Mouse (Mus musculus): ENCODE data around the gene Nudt19. TPM values are rescaled to one million over a fixed set of nuclear protein-coding genes. Genes with fewer than 3 reads are reported as not detected.
"Not testable (repeated sequence)": the region's sequence is repeated elsewhere in the genome, so short reads cannot be mapped to it uniquely, and the experiment has no call there.

Nudt19 gene
- polyA plus RNA-seq, 1 experiment from 2014 or later, result 35.1 TPM

- H3K9me3 ChIP-seq (replicated peaks), result no peaks in the 10 kb centered on the region
- H3K27me3 ChIP-seq (ENCODE audit: low read depth, poor library complexity, severe bottlenecking), result peaks cover 33% of the 10 kb centered on the region
- peaks cover 43% of the 10 kb centered on the region for H3K4me1 ChIP-seq
- no peaks in the 10 kb centered on the region for H3K36me3 ChIP-seq
- DNase-seq (ENCODE audit: low spot score), result peak; percentile 84
- H3K4me3 ChIP-seq, result peak within 1 kb of the TSS; percentile 81
- under 1% methylated on average over 45 of the region's 45 CpGs for WGBS
- H3K27ac ChIP-seq, result peak within 1 kb of the TSS; percentile 89
Measured at GRCm38 (mm10) chr7:35585191-35586054, 29.3 kb upstream of the Nudt19 start, which contains the start of gene Rgs9bp. Gene Rgs9bp, minus strand, starts transcription at chr7:35585582.

DNA sequence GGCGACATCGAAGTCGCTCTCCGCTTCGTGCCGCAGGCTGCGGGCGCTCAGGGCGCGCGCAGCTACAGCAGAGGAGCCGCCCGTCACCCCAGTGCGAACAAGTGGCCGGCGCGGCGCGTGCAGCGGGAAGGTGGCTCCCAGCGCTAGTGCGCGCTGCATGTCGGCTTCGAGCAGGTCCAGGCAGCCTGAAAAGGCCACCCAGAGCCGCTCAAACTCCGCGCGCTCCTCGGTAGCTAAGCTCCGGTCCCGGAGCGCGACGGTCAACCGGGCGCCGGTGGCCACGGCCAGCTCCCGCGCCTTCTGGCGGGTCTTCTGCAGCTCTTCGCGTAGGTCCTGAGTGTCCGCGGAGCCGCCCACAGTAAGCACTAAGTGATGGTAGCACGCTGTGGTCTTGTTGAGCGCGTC lies 28.7 kb upstream of the Nudt19 start:
- Histone ChIP-seq H3K27ac (peak overlapping the region; percentile 89), H3K36me3 (no peaks in the 10 kb centered on the region), H3K9me3 (replicated peaks) (no peaks in the 10 kb centered on the region), H3K4me1 (peaks cover 43% of the 10 kb centered on the region), H3K27me3 (ENCODE audit: low read depth, poor library complexity, severe bottlenecking) (peaks cover 33% of the 10 kb centered on the region), H3K4me3 (peak overlapping the region; percentile 81)
- under 1% methylated on average over 50 of the region's 50 CpGs for WGBS
- peak; percentile 73 for DNase-seq (ENCODE audit: low spot score)

GRCm38 (mm10) chr7:35584068-35584785 lies 28.1 kb upstream of the Nudt19 start:
- Histone ChIP-seq H3K4me3 (peak overlapping the region; percentile 81), H3K27me3 (ENCODE audit: low read depth, poor library complexity, severe bottlenecking) (peaks cover 33% of the 10 kb centered on the region), H3K9me3 (replicated peaks) (no peaks in the 10 kb centered on the region), H3K36me3 (no peaks in the 10 kb centered on the region), H3K27ac (peak overlapping the region; percentile 89), H3K4me1 (peaks cover 40% of the 10 kb centered on the region)
- DNase-seq (ENCODE audit: low spot score), result no peak
- 4% methylated on average over 36 of the region's 36 CpGs for WGBS

GRCm38 (mm10) chr7:35583476-35584025 lies 27.4 kb upstream of the Nudt19 start:
- Histone ChIP-seq H3K27me3 (ENCODE audit: low read depth, poor library complexity, severe bottlenecking) (peaks cover 33% of the 10 kb centered on the region), H3K36me3 (no peaks in the 10 kb centered on the region), H3K4me1 (peaks cover 40% of the 10 kb centered on the region), H3K27ac (no peak overlapping the region), H3K4me3 (peak overlapping the region; percentile 81; the same call in 1 of the 2 replicates), H3K9me3 (replicated peaks) (no peaks in the 10 kb centered on the region)
- 9% methylated on average over 11 of the region's 11 CpGs for WGBS
- no peak for DNase-seq (ENCODE audit: low spot score)

- Histone ChIP-seq H3K36me3 (no peaks in the 10 kb centered on the region), H3K4me1 (peaks cover 33% of the 10 kb centered on the region), H3K4me3 (no peak overlapping the region), H3K9me3 (replicated peaks) (no peaks in the 10 kb centered on the region), H3K27me3 (ENCODE audit: low read depth, poor library complexity, severe bottlenecking) (peaks cover 33% of the 10 kb centered on the region), H3K27ac (no peak overlapping the region)
- DNase-seq (ENCODE audit: low spot score), result no peak
- WGBS, result 83% methylated on average over 5 of the region's 5 CpGs
Measured at GRCm38 (mm10) chr7:35582719-35583118, 26.6 kb upstream of the Nudt19 start.

DNA sequence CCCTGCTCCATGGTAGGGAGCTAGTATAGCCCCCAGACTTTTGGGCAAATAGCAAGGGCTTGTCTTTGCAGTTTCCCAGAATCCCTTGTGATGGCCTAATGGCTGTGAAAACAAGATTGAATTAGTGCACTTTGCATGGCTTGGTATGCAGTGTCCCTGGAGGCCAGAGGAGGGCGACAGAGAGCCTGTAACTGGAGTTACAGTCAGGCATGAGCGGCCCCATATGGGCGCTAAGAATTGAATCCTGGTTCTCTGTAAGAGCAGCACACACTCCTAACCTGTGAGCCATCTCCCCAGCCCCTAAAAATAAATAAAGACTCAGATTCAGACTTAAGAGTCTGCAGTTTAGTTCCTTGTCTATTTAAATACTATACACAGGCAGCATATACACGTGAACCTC lies 23.7 kb upstream of the Nudt19 start:
- no peak overlapping the region for H3K27ac ChIP-seq
- no peaks in the 10 kb centered on the region for H3K36me3 ChIP-seq
- H3K4me1 ChIP-seq, result peaks cover 13% of the 10 kb centered on the region
- H3K9me3 ChIP-seq (replicated peaks), result no peaks in the 10 kb centered on the region
- WGBS, result 32% methylated on average over 4 of the region's 4 CpGs
- no peak overlapping the region for H3K4me3 ChIP-seq
- peak; percentile 65 for DNase-seq (ENCODE audit: low spot score)
- H3K27me3 ChIP-seq (ENCODE audit: low read depth, poor library complexity, severe bottlenecking), result peaks cover 29% of the 10 kb centered on the region

DNA sequence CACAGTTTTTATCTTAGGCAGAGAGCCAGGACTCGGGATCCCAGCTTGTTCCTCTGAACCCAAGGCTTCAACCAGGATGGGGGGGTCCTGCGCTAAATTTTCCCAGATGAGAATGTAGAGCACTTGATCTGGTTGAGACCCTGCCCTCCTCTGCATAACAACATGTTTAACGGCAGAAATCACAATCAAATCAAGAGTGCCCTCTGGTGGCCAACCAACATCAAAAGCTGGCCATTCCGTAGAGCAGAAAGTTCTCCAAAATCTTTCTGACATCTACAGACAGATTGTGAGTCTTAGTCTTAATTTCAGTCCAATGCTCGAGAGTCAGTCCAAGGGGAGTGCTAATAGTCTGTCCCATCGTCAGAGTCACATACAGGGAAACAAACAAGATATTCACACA lies 14.8 kb upstream of the Nudt19 start:
- 19% methylated on average over 6 of the region's 6 CpGs for WGBS
- H3K4me3 ChIP-seq; H3K4me1 ChIP-seq; DNase-seq (ENCODE audit: low spot score); H3K27ac ChIP-seq; H3K9me3 ChIP-seq (replicated peaks); H3K36me3 ChIP-seq; H3K27me3 ChIP-seq (ENCODE audit: low read depth, poor library complexity, severe bottlenecking): not testable (repeated sequence)

DNA sequence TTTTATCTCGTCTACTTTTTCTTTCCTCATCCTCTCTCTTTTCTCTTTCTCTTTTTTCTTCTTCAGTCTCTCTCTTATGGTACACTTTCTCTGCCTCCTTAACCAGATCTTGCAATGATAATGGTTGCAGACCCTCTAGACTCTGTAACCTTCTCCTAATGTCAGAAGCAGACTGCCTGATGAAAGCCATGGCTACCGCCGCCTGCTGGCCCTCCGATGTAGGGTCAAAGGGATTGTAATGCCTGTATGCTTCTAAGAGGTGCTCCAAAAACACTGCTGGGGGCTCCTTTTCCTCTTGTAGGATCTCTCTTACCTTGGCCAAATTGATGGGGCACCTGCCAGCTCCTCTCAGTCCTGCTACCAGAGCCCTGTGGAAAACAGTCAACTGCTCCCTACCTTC lies 13.6 kb upstream of the Nudt19 start:
- not testable (repeated sequence) for H3K36me3 ChIP-seq; H3K27ac ChIP-seq; H3K27me3 ChIP-seq (ENCODE audit: low read depth, poor library complexity, severe bottlenecking); DNase-seq (ENCODE audit: low spot score); H3K4me3 ChIP-seq; H3K9me3 ChIP-seq (replicated peaks); H3K4me1 ChIP-seq
- 90% methylated on average over 4 of the region's 4 CpGs for WGBS

- H3K27me3 ChIP-seq (ENCODE audit: low read depth, poor library complexity, severe bottlenecking); H3K9me3 ChIP-seq (replicated peaks); H3K4me1 ChIP-seq; H3K27ac ChIP-seq; H3K36me3 ChIP-seq; H3K4me3 ChIP-seq; DNase-seq (ENCODE audit: low spot score): not testable (repeated sequence)
- 85% methylated on average over 13 of the region's 13 CpGs for WGBS
Measured at GRCm38 (mm10) chr7:35565965-35566364, 9.9 kb upstream of the Nudt19 start.

- H3K36me3 ChIP-seq; H3K27me3 ChIP-seq (ENCODE audit: low read depth, poor library complexity, severe bottlenecking); H3K27ac ChIP-seq; H3K4me1 ChIP-seq; H3K4me3 ChIP-seq; H3K9me3 ChIP-seq (replicated peaks); DNase-seq (ENCODE audit: low spot score): not testable (repeated sequence)
- 83% methylated on average over 10 of the region's 10 CpGs for WGBS
Measured at GRCm38 (mm10) chr7:35564872-35565271, 8.8 kb upstream of the Nudt19 start.

DNA sequence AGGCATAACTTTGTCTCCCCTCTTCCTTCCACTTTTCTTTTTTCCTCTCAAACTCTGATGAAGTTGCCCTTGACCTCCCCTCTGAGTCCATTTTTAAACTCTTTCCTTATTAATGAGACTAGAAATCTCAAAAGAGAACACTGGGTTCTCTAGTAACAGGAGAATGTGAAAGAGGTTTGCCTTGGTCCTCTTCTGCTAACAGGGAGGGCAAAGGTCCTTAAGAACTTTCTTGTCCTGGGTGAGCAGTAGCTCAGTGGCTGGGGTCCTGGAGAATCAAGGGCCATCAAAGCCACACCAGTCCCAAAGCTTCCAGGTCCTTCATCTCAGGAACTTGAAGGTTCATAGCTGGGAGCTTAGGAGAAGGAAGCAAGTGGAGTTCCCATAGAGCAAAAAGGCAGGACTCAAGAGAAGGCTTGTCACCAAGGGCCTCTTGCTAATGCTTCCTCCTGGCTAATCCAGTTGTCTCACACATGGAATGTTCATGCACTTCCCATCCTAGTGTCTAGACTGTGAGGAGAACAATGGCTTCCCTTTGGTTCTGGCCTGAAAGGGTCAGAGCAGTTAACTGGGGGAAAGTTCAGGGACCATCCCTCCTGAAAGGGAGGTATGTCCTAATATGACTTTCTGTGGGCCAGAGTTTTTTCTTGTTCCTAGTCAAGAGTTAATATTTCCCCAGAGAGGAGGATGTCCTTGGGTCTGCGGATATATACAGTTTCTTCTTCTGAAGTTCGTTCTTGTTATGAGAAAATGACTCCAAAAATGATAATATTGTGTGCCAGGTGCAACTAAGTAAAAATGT lies 8.2 kb upstream of the Nudt19 start:
- Histone ChIP-seq H3K27ac (no peak overlapping the region), H3K36me3 (no peaks in the 10 kb centered on the region), H3K4me3 (no peak overlapping the region), H3K4me1 (no peaks in the 10 kb centered on the region), H3K9me3 (replicated peaks) (no peaks in the 10 kb centered on the region), H3K27me3 (ENCODE audit: low read depth, poor library complexity, severe bottlenecking) (no peaks in the 10 kb centered on the region)
- 88% methylated on average over 2 of the region's 2 CpGs for WGBS
- no peak for DNase-seq (ENCODE audit: low spot score)

- DNase-seq (ENCODE audit: low spot score), result no peak
- WGBS, result 73% methylated on average over 11 of the region's 11 CpGs
- no peaks in the 10 kb centered on the region for H3K36me3 ChIP-seq
- H3K9me3 ChIP-seq (replicated peaks), result no peaks in the 10 kb centered on the region
- no peaks in the 10 kb centered on the region for H3K27me3 ChIP-seq (ENCODE audit: low read depth, poor library complexity, severe bottlenecking)
- H3K27ac ChIP-seq, result no peak overlapping the region
- no peaks in the 10 kb centered on the region for H3K4me1 ChIP-seq
- H3K4me3 ChIP-seq, result no peak overlapping the region
Measured at GRCm38 (mm10) chr7:35563071-35563470, 7.0 kb upstream of the Nudt19 start.

Data from limb, embryonic 10.5 days (tissue).